Mouse (Mus musculus) liver, embryonic 14.5 days (tissue): ENCODE results near the gene Nomo1.

Source experiments
- CTCF ChIP-seq: IDR thresholded peaks from 2 replicates; pipeline ENCODE4 v1.5.1; 2016; ENCODE audit warnings: antibody characterized with exemption, low read depth, control low read depth
- EP300 ChIP-seq: IDR thresholded peaks from 2 replicates; pipeline ENCODE4 v1.6.1; 2016; ENCODE audit warnings: antibody characterized with exemption, low read depth

- TF ChIP-seq CTCF (no peak), EP300 (no peak)
These were observed 11.5 kb upstream of the Nomo1 start for GRCm38 (mm10) chr7:46021951-46022350.
